Mouse (Mus musculus) ovary, postnatal 10 days (tissue): Measurements from ENCODE around the gene Fam122c.

Source experiments
- DNase-seq: peaks from one replicate; pipeline ENCODE4 v3.0.0; 2022; ENCODE audit warnings: low spot score

Fam122c gene

GRCm38 (mm10) chrX:53370366-53370740 is 97.1 kb downstream of the Fam122c start, which contains the start of gene Mospd1:
Gene Mospd1, minus strand, starts transcription at chrX:53370502.
- DNase-seq = peak; percentile 41
